Comparison of ENCODE assay signal across 13 mouse cellular contexts in genomic region chr2:117105407-117105806, GRCm38 (mm10). TPM values are rescaled to one million over a fixed set of nuclear protein-coding genes. Genes with fewer than 3 reads are reported as not detected.
DNase-seq lines count a peak whose midpoint lies in the region; ATAC-seq and TF ChIP-seq lines count a peak whose summit lies in the region.
"Had no signal": no experiment of that assay in that cellular context is flagged by ENCODE, and none has a peak within 500 bp of the region (broad histone marks: within the 10 kb centered on the region; RNA-seq: fewer than 3 reads in every experiment).

No protein-coding gene starts in this region.

- no peaks in the 10 kb centered on the region for H3K27me3 ChIP-seq in heart, embryonic 15.5 days
- H3K27me3 ChIP-seq in liver, postnatal 0 days (ENCODE audit: insufficient read depth, low read length): no peaks in the 10 kb centered on the region
- no peaks in the 10 kb centered on the region for H3K27me3 ChIP-seq in liver, embryonic 12.5 days (replicated peaks)
- no peaks in the 10 kb centered on the region for H3K27me3 ChIP-seq in small intestine, adult 2 months (ENCODE audit: control insufficient read depth, insufficient read depth, low read length)

- no peak overlapping the region for H3K4me3 ChIP-seq in heart, embryonic 15.5 days
- no peak overlapping the region for H3K4me3 ChIP-seq in liver, postnatal 0 days (ENCODE audit: low read depth, low read length)
- no peak overlapping the region for H3K4me3 ChIP-seq in liver, embryonic 12.5 days
- H3K4me3 ChIP-seq in brown adipose tissue, adult 24 weeks (ENCODE audit: insufficient read depth, low read depth, low read length): no peak overlapping the region
- no peak overlapping the region for H3K4me3 ChIP-seq in small intestine, adult 2 months (ENCODE audit: low read depth, low read length)
- H3K4me3 ChIP-seq: erythroblast, embryonic 14.5 days had no signal

- no peak for TF ChIP-seq EP300 in liver, postnatal 0 days (IDR thresholded peaks at IDR 0.05; ENCODE audit: low read depth)

- no peaks in the 10 kb centered on the region for H3K36me3 ChIP-seq in heart, embryonic 15.5 days
- H3K36me3 ChIP-seq in liver, postnatal 0 days (replicated peaks; ENCODE audit: insufficient read depth, low read length): no peaks in the 10 kb centered on the region
- no peaks in the 10 kb centered on the region for H3K36me3 ChIP-seq in liver, embryonic 12.5 days
- H3K36me3 ChIP-seq in small intestine, adult 2 months (ENCODE audit: control insufficient read depth, insufficient read depth, low read length): no peaks in the 10 kb centered on the region

- H3K4me2 ChIP-seq in heart, embryonic 15.5 days: no peak overlapping the region
- peak overlapping the region; percentile 15 for H3K4me2 ChIP-seq in liver, postnatal 0 days (ENCODE audit: low read depth, low read length)
- H3K4me2 ChIP-seq in liver, embryonic 12.5 days: no peak overlapping the region

- TF ChIP-seq POLR2A in small intestine, adult 2 months (IDR thresholded peaks at IDR 0.05; ENCODE audit: low read depth, low read length): no peak

- H3K9me3 ChIP-seq in heart, embryonic 15.5 days (replicated peaks): 0 out of 2 replicates have a peak, but pooled peaks cover 4% of the 10 kb centered on the region
- no peaks in the 10 kb centered on the region for H3K9me3 ChIP-seq in liver, postnatal 0 days (ENCODE audit: low read length)
- H3K9me3 ChIP-seq in liver, embryonic 12.5 days (replicated peaks): no peaks in the 10 kb centered on the region

- H3K27ac ChIP-seq in heart, embryonic 15.5 days: peak overlapping the region; percentile 24; the same call in 1 of the 2 replicates
- H3K27ac ChIP-seq in liver, postnatal 0 days (ENCODE audit: low read depth): 0 out of 2 replicates have a peak overlapping the region, but pooled peaks have one; percentile 12
- H3K27ac ChIP-seq in liver, embryonic 12.5 days: no peak overlapping the region
- H3K27ac ChIP-seq in brown adipose tissue, adult 24 weeks (replicated peaks; ENCODE audit: low read depth, low read length): peak overlapping the region; percentile 69; the same call in 1 of the 2 replicates
- H3K27ac ChIP-seq in small intestine, adult 2 months (ENCODE audit: insufficient read depth, low read depth, low read length): 0 out of 2 replicates have a peak overlapping the region, but pooled peaks have one; percentile 13

- H3K9ac ChIP-seq in heart, embryonic 15.5 days: no peak overlapping the region
- H3K9ac ChIP-seq in liver, postnatal 0 days (replicated peaks): no peak overlapping the region
- no peak overlapping the region for H3K9ac ChIP-seq in liver, embryonic 12.5 days

- H3K4me1 ChIP-seq in heart, embryonic 15.5 days (replicated peaks): peaks cover 10% of the 10 kb centered on the region
- H3K4me1 ChIP-seq in liver, postnatal 0 days (ENCODE audit: insufficient read depth): peaks cover 2% of the 10 kb centered on the region; the same call in 1 of the 2 replicates
- H3K4me1 ChIP-seq in liver, embryonic 12.5 days: no peaks in the 10 kb centered on the region
- H3K4me1 ChIP-seq in brown adipose tissue, adult 24 weeks (ENCODE audit: control insufficient read depth, insufficient read depth, insufficient read length, low read length): peaks cover 3% of the 10 kb centered on the region; the same call in 1 of the 2 replicates
- H3K4me1 ChIP-seq in small intestine, adult 2 months (ENCODE audit: control insufficient read depth, insufficient read depth, insufficient read length, low read length): no peaks in the 10 kb centered on the region

- ATAC-seq in heart, embryonic 15.5 days (replicated peaks; ENCODE audit: insufficient number of reproducible peaks, insufficient read depth, low FRiP score, low read depth): no peak
- ATAC-seq in liver, postnatal 0 days: no peak
- ATAC-seq in liver, embryonic 12.5 days: no peak

- no peak for DNase-seq in heart, adult 18-20 months
- no peak for DNase-seq in liver, postnatal 0 days
- no peak for DNase-seq in ovary, postnatal 36 days (ENCODE audit: low spot score)
- DNase-seq: adrenal gland, postnatal 10 days; cerebellum, adult 18-20 months; heart, postnatal 10 days; kidney, adult 11 months; kidney, postnatal 4 days had no signal

- no peak for TF ChIP-seq CTCF in liver, postnatal 0 days (IDR thresholded peaks at IDR 0.05; ENCODE audit: low read depth)
- TF ChIP-seq CTCF in small intestine, adult 2 months (IDR thresholded peaks at IDR 0.05; ENCODE audit: extremely low read depth, insufficient read length, insufficient replicate concordance, low read depth, low read length): no peak

- 79% methylated on average over 7 of the region's 7 CpGs for WGBS in heart, embryonic 15.5 days
- 35% methylated on average over 7 of the region's 7 CpGs for WGBS in liver, postnatal 0 days (ENCODE audit: insufficient replicate concordance)
- WGBS in liver, embryonic 12.5 days (ENCODE audit: insufficient replicate concordance): 27% methylated on average over 7 of the region's 7 CpGs
- WGBS in small intestine, adult 2 months: 72% methylated on average over 7 of the region's 7 CpGs

RNA-seq across cellular contexts. Expression of gene Spred1, which starts 15.8 kb away (rescaled TPM):
- 6.9 and 7.6 TPM in 2 replicates for polyA plus RNA-seq in heart, embryonic 15.5 days (2015; fragmentation: Nextera tagmentation; extraction: Ambion mirVana)
- 10 to 100 TPM; 13.6 to 14.4 TPM for total RNA-seq in heart, adult 18-20 months (2021)
- polyA plus RNA-seq in liver, postnatal 0 days (2015; fragmentation: Nextera tagmentation; extraction: Ambion mirVana): 2.7 and 2.8 TPM in 2 replicates
- 6.4 and 6.9 TPM in 2 replicates for polyA plus RNA-seq in liver, embryonic 12.5 days (2016; fragmentation: Nextera tagmentation; extraction: Ambion mirVana)
- polyA plus RNA-seq in brown adipose tissue, adult 24 weeks (2012; ENCODE audit: insufficient read depth, insufficient read length, missing spikeins): 7.1 and 12.1 TPM in 2 replicates
- polyA plus RNA-seq in small intestine, adult 2 months (2012; rRNA removed): 1.5 and 1.8 TPM in 2 replicates
